9 mouse cellular contexts compared by ENCODE assay signal in genomic region chr11:94472585-94472915, GRCm38 (mm10). TPM values are rescaled to one million over a fixed set of nuclear protein-coding genes. Genes with fewer than 3 reads are reported as not detected.
DNase-seq lines count a peak whose midpoint lies in the region; ATAC-seq and TF ChIP-seq lines count a peak whose summit lies in the region.
"Had no signal": no experiment of that assay in that cellular context is flagged by ENCODE, and none has a peak within 500 bp of the region (broad histone marks: within the 10 kb centered on the region; RNA-seq: fewer than 3 reads in every experiment).

No protein-coding gene starts in this region.

- peaks cover 78% of the 10 kb centered on the region for H3K27me3 ChIP-seq in liver, embryonic 11.5 days (replicated peaks; ENCODE audit: control insufficient read depth, insufficient read depth, low read length)
- peaks cover 60% of the 10 kb centered on the region for H3K27me3 ChIP-seq in forebrain, embryonic 12.5 days
- peaks cover 31% of the 10 kb centered on the region for H3K27me3 ChIP-seq in intestine, embryonic 16.5 days (replicated peaks; ENCODE audit: control insufficient read depth, insufficient read depth, low read length)

- no peaks in the 10 kb centered on the region for H3K36me3 ChIP-seq in liver, embryonic 11.5 days (ENCODE audit: control insufficient read depth, insufficient read depth, low read length)
- no peaks in the 10 kb centered on the region for H3K36me3 ChIP-seq in forebrain, embryonic 12.5 days (replicated peaks)
- no peaks in the 10 kb centered on the region for H3K36me3 ChIP-seq in intestine, embryonic 16.5 days (ENCODE audit: control insufficient read depth, insufficient read depth, low read length)

- H3K9me3 ChIP-seq in liver, embryonic 11.5 days (ENCODE audit: control insufficient read depth, low read length), result no peaks in the 10 kb centered on the region
- no peaks in the 10 kb centered on the region for H3K9me3 ChIP-seq in forebrain, embryonic 12.5 days
- no peaks in the 10 kb centered on the region for H3K9me3 ChIP-seq in intestine, embryonic 16.5 days (ENCODE audit: control insufficient read depth, low read length)

- no peak overlapping the region for H3K27ac ChIP-seq in liver, embryonic 11.5 days (ENCODE audit: low read depth, low read length)
- H3K27ac ChIP-seq in forebrain, embryonic 12.5 days, result peak overlapping the region; percentile 80
- H3K27ac ChIP-seq in intestine, embryonic 16.5 days (ENCODE audit: low read length), result no peak overlapping the region
- peak overlapping the region; percentile 67 for H3K27ac ChIP-seq in olfactory bulb, adult 2 months (ENCODE audit: insufficient read depth, low read depth, low read length)

- no peak for ATAC-seq in liver, embryonic 11.5 days (replicated peaks; ENCODE audit: low FRiP score)
- ATAC-seq in forebrain, embryonic 12.5 days (ENCODE audit: low FRiP score), result no peak
- no peak for ATAC-seq in intestine, embryonic 16.5 days

- no peak for DNase-seq in liver, embryonic 11.5 days (ENCODE audit: low spot score)
- DNase-seq in liver, result no peak
- no peak for DNase-seq in cerebellum, adult 9-11 months
- no peak for DNase-seq in gastrocnemius, postnatal 36 days
- DNase-seq: adrenal gland, postnatal 25 days; spleen, adult 18-20 months had no signal

- TF ChIP-seq CTCF in olfactory bulb, adult 2 months (IDR thresholded peaks at IDR 0.05; ENCODE audit: insufficient read depth, low read depth, low read length), result no peak

- intact Hi-C loops in gastrocnemius, postnatal 36 days (cut with DNase I), result no loop called here

- peak overlapping the region; percentile 57 for H3K4me3 ChIP-seq in liver, embryonic 11.5 days (ENCODE audit: low read depth, low read length)
- peak overlapping the region; percentile 72 for H3K4me3 ChIP-seq in forebrain, embryonic 12.5 days (replicated peaks)
- H3K4me3 ChIP-seq in intestine, embryonic 16.5 days (ENCODE audit: low read length), result peak overlapping the region; percentile 73
- peak overlapping the region; percentile 91 for H3K4me3 ChIP-seq in olfactory bulb, adult 2 months (ENCODE audit: insufficient read depth, low read depth, low read length)

- 2% methylated on average over 15 of the region's 15 CpGs for WGBS in liver, embryonic 11.5 days
- WGBS in forebrain, embryonic 12.5 days, result 1% methylated on average over 15 of the region's 15 CpGs
- WGBS in intestine, embryonic 16.5 days, result 2% methylated on average over 15 of the region's 15 CpGs
- WGBS in olfactory bulb, adult 2 months, result 1% methylated on average over 15 of the region's 15 CpGs

- TF ChIP-seq POLR2A in olfactory bulb, adult 2 months (IDR thresholded peaks at IDR 0.05; ENCODE audit: insufficient read depth, low read depth, low read length), result no peak

- H3K4me2 ChIP-seq in liver, embryonic 11.5 days, result peak overlapping the region; percentile 65
- H3K4me2 ChIP-seq in forebrain, embryonic 12.5 days, result peak overlapping the region; percentile 99
- H3K4me2 ChIP-seq in intestine, embryonic 16.5 days (ENCODE audit: low read depth, low read length), result peak overlapping the region; percentile 97

- no peak overlapping the region for H3K9ac ChIP-seq in liver, embryonic 11.5 days (ENCODE audit: low read depth, low read length)
- peak overlapping the region; percentile 85 for H3K9ac ChIP-seq in forebrain, embryonic 12.5 days
- peak overlapping the region; percentile 84 for H3K9ac ChIP-seq in intestine, embryonic 16.5 days (ENCODE audit: low read depth, low read length)

- peaks cover 11% of the 10 kb centered on the region for H3K4me1 ChIP-seq in liver, embryonic 11.5 days (replicated peaks; ENCODE audit: control insufficient read depth, insufficient read depth, low read length)
- H3K4me1 ChIP-seq in forebrain, embryonic 12.5 days, result peaks cover 80% of the 10 kb centered on the region
- H3K4me1 ChIP-seq in intestine, embryonic 16.5 days (ENCODE audit: control insufficient read depth, insufficient read depth, low read length), result peaks cover 47% of the 10 kb centered on the region
- H3K4me1 ChIP-seq in olfactory bulb, adult 2 months (ENCODE audit: control insufficient read depth, insufficient read depth, low read length), result peaks cover 55% of the 10 kb centered on the region

RNA-seq across cellular contexts. Expression of gene Cacna1g, which starts 1.4 kb away (rescaled TPM):
- 2.7 and 4.7 TPM in 2 replicates for polyA plus RNA-seq in liver, embryonic 11.5 days (2014; fragmentation: Nextera tagmentation; extraction: Ambion mirVana)
- polyA plus RNA-seq in forebrain, embryonic 12.5 days (2016; fragmentation: Nextera tagmentation; extraction: Ambion mirVana), result 9.6 and 12.1 TPM in 2 replicates
- 4.9 and 5.4 TPM in 2 replicates for polyA plus RNA-seq in intestine, embryonic 16.5 days (2015; fragmentation: Nextera tagmentation; extraction: Ambion mirVana)
- polyA plus RNA-seq in olfactory bulb, adult 2 months (2012; ENCODE audit: insufficient read depth, insufficient read length, low replicate concordance, missing spikeins), result 54.5 TPM in 1 of 2 replicates, not detected in the other
- 1 to 10 TPM; 2.0 to 3.0 TPM for total RNA-seq in gastrocnemius, postnatal 36 days (2021)

RNA-seq across cellular contexts. Expression of gene Spata20, which starts 13.4 kb away (rescaled TPM):
- not detected in 2 replicates for polyA plus RNA-seq in liver, embryonic 11.5 days (2014; fragmentation: Nextera tagmentation; extraction: Ambion mirVana)
- 0.19 and 0.26 TPM in 2 replicates for polyA plus RNA-seq in forebrain, embryonic 12.5 days (2016; fragmentation: Nextera tagmentation; extraction: Ambion mirVana)
- polyA plus RNA-seq in intestine, embryonic 16.5 days (2015; fragmentation: Nextera tagmentation; extraction: Ambion mirVana), result 0.13 and 0.16 TPM in 2 replicates
- polyA plus RNA-seq in olfactory bulb, adult 2 months (2012; ENCODE audit: insufficient read depth, insufficient read length, low replicate concordance, missing spikeins), result not detected in 2 replicates
- total RNA-seq in gastrocnemius, postnatal 36 days (2021), result not detected
- total RNA-seq: adrenal gland, postnatal 25 days had no signal

RNA-seq across cellular contexts. Expression of gene Epn3, which starts 27.2 kb away (rescaled TPM):
- polyA plus RNA-seq in liver, embryonic 11.5 days (2014; fragmentation: Nextera tagmentation; extraction: Ambion mirVana), result 0.84 and 0.91 TPM in 2 replicates
- 0.52 and 0.97 TPM in 2 replicates for polyA plus RNA-seq in forebrain, embryonic 12.5 days (2016; fragmentation: Nextera tagmentation; extraction: Ambion mirVana)
- 1.5 and 1.7 TPM in 2 replicates for polyA plus RNA-seq in intestine, embryonic 16.5 days (2015; fragmentation: Nextera tagmentation; extraction: Ambion mirVana)
- not detected in 2 replicates for polyA plus RNA-seq in olfactory bulb, adult 2 months (2012; ENCODE audit: insufficient read depth, insufficient read length, low replicate concordance, missing spikeins)
- under 1 TPM; 0.12 to 0.31 TPM for total RNA-seq in gastrocnemius, postnatal 36 days (2021)

RNA-seq across cellular contexts. Expression of gene Mycbpap, which starts 49.0 kb away (rescaled TPM):
- 0.84 and 1.1 TPM in 2 replicates for polyA plus RNA-seq in liver, embryonic 11.5 days (2014; fragmentation: Nextera tagmentation; extraction: Ambion mirVana)
- 3.7 and 3.8 TPM in 2 replicates for polyA plus RNA-seq in forebrain, embryonic 12.5 days (2016; fragmentation: Nextera tagmentation; extraction: Ambion mirVana)
- 3.0 and 3.2 TPM in 2 replicates for polyA plus RNA-seq in intestine, embryonic 16.5 days (2015; fragmentation: Nextera tagmentation; extraction: Ambion mirVana)
- not detected in 2 replicates for polyA plus RNA-seq in olfactory bulb, adult 2 months (2012; ENCODE audit: insufficient read depth, insufficient read length, low replicate concordance, missing spikeins)
- total RNA-seq in gastrocnemius, postnatal 36 days (2021), result not detected

Comparison
In these comparisons a context has a peak if more than half of its experiments do, and no peak if none do; other contexts are left out.
1. H3K27ac ChIP-seq: peak in forebrain, embryonic 12.5 days (single experiment) and olfactory bulb, adult 2 months (single experiment); none in liver, embryonic 11.5 days (single experiment) and intestine, embryonic 16.5 days (single experiment).
2. Peak in every context shown above with its lines, with median percentiles within 50 percentile points of each other: H3K4me2 ChIP-seq and H3K4me3 ChIP-seq.